Mouse (Mus musculus) midbrain, embryonic 12.5 days (tissue): Measurements from ENCODE around the gene Grtp1. TPM values are rescaled to one million over a fixed set of nuclear protein-coding genes. Genes with fewer than 3 reads are reported as not detected.

Experiments used
- ATAC-seq: fragments of 200-750 bp; cut with Nextera tagmentation; 2 replicates; pipeline ENCODE4 v1.8.0; 2017; ENCODE audit warnings: low read depth, moderate TSS enrichment, moderate library complexity; ENCODE audit not compliant: low FRiP score
- H3K27ac ChIP-seq: fragments of 300-500 bp; sonication (generic); replicated peaks from 2 replicates; pipeline ENCODE4 v1.5.1; 2016; ENCODE audit warnings: mild to moderate bottlenecking
- H3K27me3 ChIP-seq: fragments of 300-500 bp; sonication (generic); 2 replicates; pipeline ENCODE4 v1.6.1; 2016; ENCODE audit warnings: mild to moderate bottlenecking
- H3K36me3 ChIP-seq: fragments of 300-500 bp; sonication (generic); 2 replicates; pipeline ENCODE4 v1.6.1; 2016
- H3K4me1 ChIP-seq: fragments of 300-500 bp; sonication (generic); 2 replicates; pipeline ENCODE4 v1.6.1; 2016
- H3K4me2 ChIP-seq: fragments of 300-500 bp; sonication (generic); replicated peaks from 2 replicates; pipeline ENCODE4 v1.6.1; 2016; ENCODE audit warnings: mild to moderate bottlenecking, moderate library complexity
- H3K4me3 ChIP-seq: fragments of 300-500 bp; sonication (generic); 2 replicates; pipeline ENCODE4 v1.5.1; 2016; ENCODE audit warnings: mild to moderate bottlenecking
- H3K9ac ChIP-seq: fragments of 300-500 bp; sonication (generic); replicated peaks from 2 replicates; pipeline ENCODE4 v1.6.1; 2016; ENCODE audit warnings: mild to moderate bottlenecking, moderate library complexity
- H3K9me3 ChIP-seq: fragments of 300-500 bp; sonication (generic); 2 replicates; pipeline ENCODE4 v1.6.1; 2016; ENCODE audit warnings: mild to moderate bottlenecking
- WGBS: fragments of 180-500 bp; shearing (Covaris S2); methylation state at CpG from one replicate; pipeline ENCODE4 v1.1.7; 2016; 5-methylcytosine and 5-hydroxymethylcytosine counted together
- polyA plus RNA-seq: library from polyadenylated mRNA; unstranded; fragments of >200 nt; fragmentation: Nextera tagmentation; extraction: Ambion mirVana; gene quantifications from 2 replicates; pipeline ENCODE4 v1.2.1, GENCODE M21; 2016

Gene Grtp1
- polyA plus RNA-seq, 1 experiment from 2014 or later = 16.4 TPM

DNA sequence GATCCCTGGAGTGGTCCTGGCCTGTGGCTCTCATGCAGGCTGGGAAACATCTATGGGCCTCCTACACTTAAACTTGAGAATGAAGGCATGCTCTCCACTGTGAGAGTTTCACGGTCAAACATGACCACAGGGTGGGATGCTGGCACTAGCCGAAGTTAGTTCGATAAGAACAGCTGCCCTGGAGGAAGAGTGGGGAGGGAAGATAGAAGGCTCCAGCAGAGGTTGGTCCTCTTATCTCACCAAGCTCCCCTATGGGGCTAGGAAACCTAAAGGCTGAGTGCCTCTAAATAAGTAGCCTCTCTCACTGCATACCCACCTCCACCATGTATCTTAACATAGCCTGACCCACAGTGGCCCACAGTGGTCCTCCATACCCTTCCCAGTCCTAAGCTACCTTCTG, 2.4 kb upstream of the Grtp1 start:
- ATAC-seq = no peak
- H3K9me3 ChIP-seq = no peaks in the 10 kb centered on the region

DNA sequence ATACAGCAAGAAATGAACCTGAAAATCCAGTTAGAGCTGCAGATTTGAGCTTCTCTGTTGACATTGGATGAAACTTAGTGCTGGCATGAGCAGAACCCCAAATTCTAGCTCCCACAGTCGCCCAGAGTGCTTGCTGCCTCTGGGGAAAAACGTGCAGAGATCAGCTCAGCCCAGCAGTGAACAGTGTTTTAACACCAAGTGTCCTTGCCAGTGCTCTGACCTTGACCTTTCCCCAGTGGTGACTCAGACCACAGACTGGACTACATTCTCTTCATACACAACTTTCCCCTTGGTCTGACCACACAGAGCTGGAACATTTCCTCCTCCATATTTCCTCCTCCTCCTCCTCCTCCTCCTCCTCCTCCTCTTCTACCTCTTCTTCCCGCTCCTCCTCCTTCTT, 1.6 kb upstream of the Grtp1 start:
- Histone ChIP-seq H3K27me3 (peaks cover 48% of the 10 kb centered on the region), H3K36me3 (no peaks in the 10 kb centered on the region), H3K4me2 (no peak overlapping the region), H3K4me3 (no peak overlapping the region), H3K9ac (no peak overlapping the region), H3K27ac (no peak overlapping the region), H3K9me3 (no peaks in the 10 kb centered on the region), H3K4me1 (peaks cover 12% of the 10 kb centered on the region)
- no peak for ATAC-seq
- WGBS = 43% methylated on average over 3 of the region's 3 CpGs

More for the DNA sequence above, 2.4 kb upstream of the Grtp1 start:
- peaks cover 12% of the 10 kb centered on the region for H3K4me1 ChIP-seq
- no peak overlapping the region for H3K4me3 ChIP-seq
- H3K9ac ChIP-seq = no peak overlapping the region
- H3K36me3 ChIP-seq = no peaks in the 10 kb centered on the region
- H3K27me3 ChIP-seq = peaks cover 48% of the 10 kb centered on the region
- no peak overlapping the region for H3K27ac ChIP-seq
- WGBS = 87% methylated on average over 3 of the region's 3 CpGs
- H3K4me2 ChIP-seq = no peak overlapping the region

DNA sequence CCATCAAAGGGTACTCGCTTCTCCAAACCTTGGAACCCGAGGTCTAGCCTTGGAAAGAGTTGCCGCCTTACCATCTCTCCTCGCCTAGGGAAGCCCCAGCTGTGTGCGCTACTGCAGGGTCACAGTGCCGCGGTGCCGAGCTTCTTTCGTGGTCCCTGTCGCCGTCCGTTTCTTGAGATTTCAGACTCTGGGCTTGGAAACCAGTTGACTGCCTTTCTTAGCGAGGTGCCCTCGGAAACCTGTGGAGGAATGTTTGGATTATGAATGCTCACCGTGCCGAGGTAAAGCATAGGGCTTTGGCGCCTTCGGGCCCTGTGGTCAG, 554 bp upstream of the Grtp1 start:
- Histone ChIP-seq H3K9me3 (no peaks in the 10 kb centered on the region), H3K27ac (no peak overlapping the region), H3K4me3 (peak overlapping the region; percentile 89), H3K9ac (no peak overlapping the region; the same call in 1 of the 2 replicates), H3K4me2 (peak overlapping the region; percentile 86), H3K27me3 (peaks cover 48% of the 10 kb centered on the region), H3K36me3 (no peaks in the 10 kb centered on the region), H3K4me1 (peaks cover 12% of the 10 kb centered on the region)
- 0 out of 2 replicates have a peak, but pooled peaks have one; percentile 29 for ATAC-seq
- WGBS = 1% methylated on average over 18 of the region's 18 CpGs

DNA sequence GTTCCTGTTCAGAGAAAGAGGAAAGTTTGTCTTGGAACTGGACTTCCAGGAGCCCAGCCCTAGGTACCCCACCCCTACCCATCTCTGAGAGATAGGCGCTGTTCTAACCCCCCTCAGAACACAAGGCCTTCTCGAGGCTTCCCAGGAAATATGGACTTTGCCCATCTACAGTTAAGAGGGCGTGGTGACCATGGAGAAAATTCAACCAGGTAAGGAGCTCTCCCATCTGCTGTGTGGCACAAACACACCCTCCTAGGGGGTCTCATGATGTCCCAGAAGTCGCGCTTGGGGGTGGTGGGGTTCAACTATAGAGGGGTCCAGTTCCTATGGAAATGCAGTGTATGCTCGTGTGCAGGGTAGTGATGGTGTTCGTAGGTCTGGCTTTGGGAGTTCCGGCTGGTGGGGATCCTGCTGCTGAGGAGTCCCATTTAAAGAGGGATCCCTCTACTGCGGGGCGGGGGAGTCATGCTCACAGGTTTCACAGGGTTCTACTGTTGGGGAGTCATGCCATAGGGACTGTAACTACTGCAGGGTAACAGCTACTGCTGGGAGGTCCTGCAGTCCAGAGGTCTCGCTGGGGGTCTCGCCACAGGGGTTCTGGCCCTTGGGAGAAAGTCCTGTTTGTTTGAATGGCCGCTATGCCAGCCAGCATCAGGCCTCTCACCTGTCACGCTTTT, 897 bp downstream of the Grtp1 start:
- Histone ChIP-seq H3K4me1 (peaks cover 17% of the 10 kb centered on the region), H3K4me3 (peak overlapping the region; percentile 89), H3K36me3 (no peaks in the 10 kb centered on the region), H3K9ac (peak overlapping the region; percentile 83; the same call in 1 of the 2 replicates), H3K27me3 (peaks cover 48% of the 10 kb centered on the region), H3K4me2 (peak overlapping the region; percentile 86), H3K9me3 (no peaks in the 10 kb centered on the region), H3K27ac (no peak overlapping the region)
- WGBS = 26% methylated on average over 14 of the region's 14 CpGs
- no peak for ATAC-seq

DNA sequence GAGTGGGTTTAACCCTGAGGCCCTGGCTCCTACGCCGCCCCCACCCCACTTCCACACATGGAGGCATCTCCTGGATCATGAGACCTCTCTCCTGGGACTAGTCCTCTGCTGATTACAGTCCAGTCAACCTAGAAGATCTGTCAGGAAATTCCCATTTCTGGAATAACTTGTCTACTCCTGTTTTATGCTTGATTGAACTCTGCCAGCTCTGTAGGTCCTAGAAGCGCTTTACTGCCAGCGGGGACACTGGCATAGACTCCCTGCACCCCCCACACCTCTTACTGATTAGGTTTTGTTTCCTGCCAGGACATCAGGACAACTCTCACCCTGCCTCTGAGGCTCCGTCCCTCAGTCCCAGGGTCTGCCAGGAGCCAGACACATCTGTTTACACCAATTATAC, 2.9 kb downstream of the Grtp1 start:
- Histone ChIP-seq H3K36me3 (no peaks in the 10 kb centered on the region), H3K9me3 (no peaks in the 10 kb centered on the region), H3K4me1 (peaks cover 18% of the 10 kb centered on the region), H3K27ac (no peak overlapping the region), H3K4me3 (no peak overlapping the region), H3K27me3 (peaks cover 30% of the 10 kb centered on the region), H3K9ac (no peak overlapping the region), H3K4me2 (no peak overlapping the region)
- no peak for ATAC-seq
- 88% methylated on average over 5 of the region's 5 CpGs for WGBS

DNA sequence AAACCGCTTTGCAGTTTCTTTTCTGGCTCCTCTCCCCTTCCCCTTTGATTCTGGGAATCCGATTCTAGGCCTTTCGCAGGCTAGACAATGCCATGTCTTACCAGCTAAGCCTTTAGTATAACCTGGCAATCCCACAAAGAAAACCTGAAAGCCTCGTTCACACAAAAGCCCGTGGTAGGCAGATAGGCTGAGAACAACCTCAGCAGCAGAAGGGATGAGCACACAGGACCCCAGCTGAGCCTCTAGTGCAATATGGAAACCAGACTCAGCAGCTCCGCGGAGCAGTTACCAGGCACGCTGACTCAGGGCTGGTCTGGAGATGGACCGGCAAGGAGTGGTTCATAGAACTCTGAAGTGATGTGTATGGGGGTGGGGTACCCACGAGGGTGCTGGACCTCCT, 5.6 kb downstream of the Grtp1 start:
- H3K27ac ChIP-seq = peak overlapping the region; percentile 67
- H3K4me3 ChIP-seq = no peak overlapping the region
- H3K4me1 ChIP-seq = peaks cover 10% of the 10 kb centered on the region
- peaks cover 6% of the 10 kb centered on the region for H3K27me3 ChIP-seq
- 0 out of 2 replicates have a peak, but pooled peaks cover 5% of the 10 kb centered on the region for H3K36me3 ChIP-seq
- no peaks in the 10 kb centered on the region for H3K9me3 ChIP-seq
- peak; percentile 47; the same call in 1 of the 2 replicates for ATAC-seq
- no peak overlapping the region for H3K4me2 ChIP-seq
- WGBS = 14% methylated on average over 10 of the region's 10 CpGs
- no peak overlapping the region for H3K9ac ChIP-seq

DNA sequence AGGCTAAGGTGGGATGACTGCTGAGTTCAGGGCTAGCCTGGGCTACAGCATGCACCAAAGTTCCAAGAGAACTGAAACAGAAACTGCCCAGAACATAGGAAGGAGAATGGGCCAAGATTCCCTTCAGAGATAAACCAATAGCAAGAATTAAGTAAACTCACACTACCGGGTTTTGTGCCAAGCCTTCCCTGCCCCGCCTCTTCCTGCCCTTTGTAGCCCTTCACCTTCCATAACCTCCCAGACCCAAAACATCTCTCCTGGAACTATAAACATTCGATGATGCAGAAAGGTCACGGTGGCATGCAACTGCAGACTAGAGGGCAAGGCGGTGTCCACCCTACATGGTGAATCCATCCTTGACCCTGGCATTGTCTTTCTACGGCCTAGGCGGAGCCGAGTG, 10.2 kb downstream of the Grtp1 start:
- H3K4me2 ChIP-seq = no peak overlapping the region
- H3K27me3 ChIP-seq = no peaks in the 10 kb centered on the region
- peaks cover 25% of the 10 kb centered on the region; the same call in 1 of the 2 replicates for H3K36me3 ChIP-seq
- WGBS = 86% methylated on average over 8 of the region's 8 CpGs
- no peak overlapping the region for H3K4me3 ChIP-seq
- no peaks in the 10 kb centered on the region for H3K9me3 ChIP-seq
- ATAC-seq = no peak
- H3K27ac ChIP-seq = no peak overlapping the region
- H3K9ac ChIP-seq = no peak overlapping the region
- H3K4me1 ChIP-seq = peaks cover 6% of the 10 kb centered on the region; the same call in 1 of the 2 replicates

DNA sequence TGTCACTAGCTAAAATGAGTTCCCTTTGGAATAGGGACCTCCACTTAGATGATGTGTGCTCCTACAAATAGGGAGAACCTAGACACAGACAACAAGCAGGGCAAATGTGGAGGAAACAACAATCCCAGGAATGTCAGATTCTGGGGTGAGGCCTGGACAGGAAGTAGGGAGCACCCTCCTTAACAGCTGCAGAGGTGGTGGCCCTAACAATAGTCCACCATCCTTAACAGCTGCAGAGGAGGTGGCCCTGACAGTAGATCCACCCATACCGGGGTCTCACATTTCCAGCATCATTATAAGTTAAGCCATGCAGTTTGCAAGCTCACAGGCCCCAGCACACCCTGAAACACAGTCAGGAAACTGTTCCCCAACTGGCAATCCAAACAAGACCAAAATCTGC, 11.6 kb downstream of the Grtp1 start:
- no peak overlapping the region for H3K9ac ChIP-seq
- H3K9me3 ChIP-seq = no peaks in the 10 kb centered on the region
- H3K27me3 ChIP-seq = no peaks in the 10 kb centered on the region
- H3K4me1 ChIP-seq = no peaks in the 10 kb centered on the region
- no peak overlapping the region for H3K4me2 ChIP-seq
- H3K27ac ChIP-seq = no peak overlapping the region
- no peak for ATAC-seq
- peaks cover 35% of the 10 kb centered on the region; the same call in 1 of the 2 replicates for H3K36me3 ChIP-seq
- 100% methylated on average over 1 of the region's 1 CpGs for WGBS
- H3K4me3 ChIP-seq = no peak overlapping the region

DNA sequence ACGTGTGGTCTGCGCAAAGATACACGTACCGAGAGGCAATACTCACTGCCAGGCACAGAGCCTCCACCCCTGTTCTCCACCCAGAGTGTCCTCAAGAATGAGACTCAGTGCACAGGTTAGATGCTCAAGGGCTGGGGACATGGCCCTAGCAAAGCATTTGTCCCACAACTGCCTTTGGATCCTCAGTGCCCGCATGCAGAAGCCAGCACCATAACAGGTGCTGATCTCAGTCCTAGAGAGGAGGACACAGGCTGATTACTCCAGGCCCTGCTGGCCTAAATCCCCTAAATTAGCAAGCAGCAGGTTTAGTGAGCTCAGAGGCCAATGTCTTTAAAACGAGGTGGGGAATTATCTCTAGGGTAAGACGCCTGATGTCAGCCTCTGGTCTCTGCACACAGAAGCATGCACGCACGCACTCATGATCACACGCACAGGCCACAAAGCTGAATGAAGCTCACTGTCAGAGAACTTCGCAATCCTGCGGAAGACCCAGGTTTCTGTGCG, 12.3 kb downstream of the Grtp1 start:
- no peak overlapping the region for H3K4me2 ChIP-seq
- H3K9ac ChIP-seq = no peak overlapping the region
- no peaks in the 10 kb centered on the region for H3K27me3 ChIP-seq
- WGBS = 85% methylated on average over 13 of the region's 13 CpGs
- H3K9me3 ChIP-seq = no peaks in the 10 kb centered on the region
- ATAC-seq = no peak
- peaks cover 35% of the 10 kb centered on the region; the same call in 1 of the 2 replicates for H3K36me3 ChIP-seq
- H3K4me3 ChIP-seq = no peak overlapping the region
- H3K4me1 ChIP-seq = no peaks in the 10 kb centered on the region
- no peak overlapping the region for H3K27ac ChIP-seq

DNA sequence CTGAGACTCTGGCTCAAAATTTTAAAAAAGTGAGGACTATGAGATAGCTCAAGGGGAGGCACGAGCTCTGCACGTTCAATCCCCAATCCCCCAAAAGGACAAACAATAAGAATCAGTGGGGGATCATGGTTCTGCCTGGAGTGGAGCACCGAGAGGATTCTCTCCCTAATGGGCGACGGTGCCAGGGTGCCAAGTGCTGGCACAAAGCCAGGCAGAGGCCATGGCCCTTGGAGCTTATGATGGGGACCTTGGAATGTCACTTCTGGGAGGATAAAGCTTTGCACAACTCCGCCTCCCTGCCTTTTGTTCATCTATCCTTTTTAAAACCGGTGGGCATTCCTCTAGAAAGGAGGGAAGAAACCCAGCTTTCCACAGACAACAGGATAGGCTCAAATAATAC, 12.8 kb downstream of the Grtp1 start:
- WGBS = 61% methylated on average over 7 of the region's 7 CpGs
- Histone ChIP-seq H3K4me3 (no peak overlapping the region), H3K4me1 (no peaks in the 10 kb centered on the region), H3K4me2 (no peak overlapping the region), H3K9me3 (no peaks in the 10 kb centered on the region), H3K27ac (no peak overlapping the region), H3K36me3 (peaks cover 35% of the 10 kb centered on the region; the same call in 1 of the 2 replicates), H3K9ac (no peak overlapping the region), H3K27me3 (no peaks in the 10 kb centered on the region)
- ATAC-seq = no peak

DNA sequence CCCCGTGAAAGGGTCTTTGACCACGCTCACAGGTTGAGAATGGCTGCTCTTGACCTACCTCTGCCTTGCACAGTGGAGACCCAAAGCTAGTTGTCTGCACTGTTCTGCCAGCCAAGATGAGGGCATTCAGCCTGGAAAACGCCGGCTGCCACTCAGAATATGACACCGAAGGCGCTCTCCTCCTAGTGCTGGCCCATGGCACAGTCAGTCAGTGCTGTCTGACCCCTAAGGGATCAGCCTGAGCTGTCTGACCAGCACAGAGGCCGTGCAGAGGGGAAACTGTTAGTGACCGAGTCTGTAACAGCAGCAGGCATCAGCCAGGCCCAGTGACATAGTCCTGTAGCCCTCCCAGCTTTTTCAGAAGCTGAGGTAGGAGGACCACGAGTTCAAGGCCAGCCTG, 13.2 kb downstream of the Grtp1 start:
- no peak overlapping the region for H3K9ac ChIP-seq
- H3K36me3 ChIP-seq = peaks cover 35% of the 10 kb centered on the region; the same call in 1 of the 2 replicates
- no peaks in the 10 kb centered on the region for H3K9me3 ChIP-seq
- no peak overlapping the region for H3K4me2 ChIP-seq
- no peak overlapping the region for H3K4me3 ChIP-seq
- no peak overlapping the region for H3K27ac ChIP-seq
- H3K27me3 ChIP-seq = no peaks in the 10 kb centered on the region
- no peaks in the 10 kb centered on the region for H3K4me1 ChIP-seq
- 82% methylated on average over 9 of the region's 9 CpGs for WGBS
- no peak for ATAC-seq

DNA sequence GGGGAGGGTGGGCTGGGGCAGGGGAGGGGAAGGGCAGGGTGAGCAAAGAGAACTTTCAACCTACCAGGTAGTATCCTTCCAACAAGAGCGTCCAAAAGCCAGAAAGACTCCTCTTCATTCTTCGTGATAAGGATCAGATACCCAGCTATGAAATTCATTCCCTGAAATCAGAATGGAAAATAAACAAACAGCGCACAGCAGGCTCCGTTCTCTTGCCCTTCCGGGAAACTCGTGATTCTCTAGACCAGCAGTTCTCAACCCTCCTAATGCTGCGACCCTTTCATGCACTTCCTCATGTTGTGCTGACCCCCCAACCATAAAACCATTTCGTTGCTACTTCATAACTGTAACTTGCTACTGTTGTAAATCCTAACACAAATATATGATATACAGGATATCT, 13.6 kb downstream of the Grtp1 start:
- Histone ChIP-seq H3K4me3 (no peak overlapping the region), H3K27me3 (no peaks in the 10 kb centered on the region), H3K27ac (no peak overlapping the region), H3K36me3 (peaks cover 35% of the 10 kb centered on the region; the same call in 1 of the 2 replicates), H3K4me1 (no peaks in the 10 kb centered on the region), H3K9me3 (no peaks in the 10 kb centered on the region), H3K9ac (no peak overlapping the region), H3K4me2 (no peak overlapping the region)
- 87% methylated on average over 8 of the region's 8 CpGs for WGBS
- ATAC-seq = no peak

DNA sequence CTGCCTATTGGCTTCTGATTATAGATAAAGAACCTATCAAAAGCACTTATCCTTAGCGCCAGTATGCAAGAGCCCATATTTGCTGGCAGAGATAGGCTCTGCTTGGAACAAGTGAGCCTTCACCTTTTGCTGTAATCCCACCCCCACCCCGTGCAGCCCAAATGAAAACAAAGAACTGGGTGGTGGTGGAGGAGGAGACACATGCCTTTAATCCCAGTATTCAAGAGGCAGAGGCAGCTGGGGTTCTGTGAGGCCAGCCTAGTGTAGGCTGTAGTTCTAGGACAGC, 18.8 kb downstream of the Grtp1 start:
- H3K4me1 ChIP-seq = no peaks in the 10 kb centered on the region
- 43% methylated on average over 2 of the region's 2 CpGs for WGBS
- peaks cover 45% of the 10 kb centered on the region for H3K36me3 ChIP-seq
- no peak overlapping the region for H3K9ac ChIP-seq
- H3K27ac ChIP-seq = no peak overlapping the region
- no peaks in the 10 kb centered on the region for H3K9me3 ChIP-seq
- H3K4me2 ChIP-seq = no peak overlapping the region
- H3K4me3 ChIP-seq = no peak overlapping the region
- no peak for ATAC-seq
- H3K27me3 ChIP-seq = no peaks in the 10 kb centered on the region
